Mouse (Mus musculus): ENCODE measurements around the gene Foxg1.

Foxg1 gene

GRCm38 (mm10) chr12:49382565-49383520, at the start of gene Foxg1:
Gene Foxg1, plus strand, starts transcription at chr12:49382660.
- DNase-seq: no peak

DNA sequence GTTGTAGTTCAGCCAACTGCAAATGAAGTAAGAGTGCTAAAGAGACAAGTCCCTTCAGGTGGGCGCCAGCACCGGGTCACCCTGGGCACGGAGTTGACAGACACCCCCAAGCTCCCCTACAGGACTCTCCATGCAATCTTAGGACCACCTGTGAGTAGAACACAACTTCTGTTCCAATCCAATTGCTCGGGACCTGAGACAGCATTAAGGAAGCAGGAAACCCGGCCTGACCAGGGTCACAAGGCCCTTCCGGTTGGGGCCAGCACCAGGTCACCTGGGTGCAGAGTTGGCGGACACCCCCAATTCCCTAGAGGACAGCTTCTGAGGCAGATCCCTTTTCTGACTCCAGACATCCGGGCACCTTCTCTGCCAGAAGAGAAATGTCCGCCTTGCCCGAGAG, 32.8 kb upstream of the Foxg1 start:
- DNase-seq: no peak

DNA sequence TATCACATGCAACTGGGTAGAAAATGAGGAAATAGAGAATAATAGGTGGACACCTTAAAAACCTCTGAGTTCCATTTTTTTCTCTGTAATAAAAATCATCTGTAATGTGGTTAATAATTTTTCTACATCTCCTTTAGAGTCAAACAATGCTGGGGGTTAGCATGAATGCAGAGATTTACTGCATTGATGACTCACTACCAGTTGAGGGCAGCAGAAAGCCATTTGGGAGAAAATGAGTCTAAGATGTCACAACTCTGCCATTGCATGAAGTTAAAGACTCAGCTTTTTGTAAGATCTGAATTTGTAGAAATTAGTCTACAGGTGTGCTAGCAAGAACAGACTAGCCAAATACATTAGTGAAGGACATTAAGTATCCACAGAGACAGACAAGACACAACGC, 13.5 kb upstream of the Foxg1 start:
- no peak for DNase-seq

- DNase-seq: no peak
These were observed 10.3 kb upstream of the Foxg1 start for GRCm38 (mm10) chr12:49372170-49372569.

DNA sequence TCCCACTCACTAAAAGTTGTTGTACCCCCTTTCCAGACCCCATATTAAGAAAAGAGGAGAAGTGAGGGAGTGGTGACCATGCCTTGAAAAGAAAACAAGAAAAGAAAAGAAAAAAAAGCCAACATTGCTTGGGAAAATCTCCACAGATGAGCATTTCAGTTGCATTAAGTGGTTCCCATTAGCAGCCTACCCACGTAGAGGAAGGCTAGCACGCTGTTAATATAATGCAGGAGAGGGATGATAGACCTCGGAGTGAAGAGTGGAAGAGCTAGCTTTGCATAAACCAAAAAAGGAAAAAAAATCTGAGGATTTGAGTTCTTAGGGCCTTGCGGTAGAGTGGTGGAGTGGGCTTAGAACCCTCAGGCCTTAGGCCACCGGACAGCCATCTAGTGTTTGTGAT, 9.3 kb upstream of the Foxg1 start:
- no peak for DNase-seq

- no peak for DNase-seq
These were observed 8.4 kb upstream of the Foxg1 start for GRCm38 (mm10) chr12:49373821-49374605.

GRCm38 (mm10) chr12:49374606-49374995, 7.9 kb upstream of the Foxg1 start:
- DNase-seq: no peak

DNA sequence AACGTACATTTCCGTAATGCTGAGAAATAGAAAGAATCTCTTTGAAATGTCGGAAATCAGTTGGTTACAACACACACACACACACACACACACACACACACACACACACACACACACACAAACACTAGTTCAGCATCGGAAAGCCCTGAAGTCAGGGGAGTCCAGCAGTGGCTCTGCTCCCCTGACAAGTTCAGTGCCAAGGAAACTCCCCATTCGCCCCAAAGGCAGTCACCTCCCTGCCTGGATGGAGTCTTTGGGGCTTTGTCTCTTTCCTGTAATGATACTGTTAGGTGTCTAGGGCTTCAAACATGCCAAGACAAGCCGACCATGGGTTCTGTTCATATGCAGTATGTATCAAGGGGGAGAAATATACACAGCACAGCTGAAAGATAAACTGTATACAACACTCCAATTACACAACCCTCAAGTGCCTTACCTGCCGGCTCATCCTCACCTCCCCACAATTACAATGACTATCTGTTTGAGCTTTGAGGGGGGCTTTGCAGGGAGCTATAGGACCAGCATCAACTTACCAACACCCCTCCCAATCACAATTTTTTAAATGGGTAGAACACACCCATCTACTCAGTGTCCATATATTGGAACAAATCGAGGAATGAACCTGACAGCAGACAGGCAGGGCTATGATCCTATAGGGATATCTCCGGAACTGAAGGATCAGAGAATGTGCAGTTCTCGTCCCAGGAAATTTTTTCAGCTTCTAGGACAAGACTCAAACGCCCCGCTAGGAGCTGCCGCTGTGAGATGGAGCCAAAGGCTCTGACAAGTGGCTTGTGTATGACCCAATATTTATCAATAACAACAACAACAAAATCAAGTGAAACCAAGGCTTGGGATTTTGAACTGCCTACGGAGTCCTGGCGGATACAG, 6.8 kb upstream of the Foxg1 start:
- no peak for DNase-seq

DNA sequence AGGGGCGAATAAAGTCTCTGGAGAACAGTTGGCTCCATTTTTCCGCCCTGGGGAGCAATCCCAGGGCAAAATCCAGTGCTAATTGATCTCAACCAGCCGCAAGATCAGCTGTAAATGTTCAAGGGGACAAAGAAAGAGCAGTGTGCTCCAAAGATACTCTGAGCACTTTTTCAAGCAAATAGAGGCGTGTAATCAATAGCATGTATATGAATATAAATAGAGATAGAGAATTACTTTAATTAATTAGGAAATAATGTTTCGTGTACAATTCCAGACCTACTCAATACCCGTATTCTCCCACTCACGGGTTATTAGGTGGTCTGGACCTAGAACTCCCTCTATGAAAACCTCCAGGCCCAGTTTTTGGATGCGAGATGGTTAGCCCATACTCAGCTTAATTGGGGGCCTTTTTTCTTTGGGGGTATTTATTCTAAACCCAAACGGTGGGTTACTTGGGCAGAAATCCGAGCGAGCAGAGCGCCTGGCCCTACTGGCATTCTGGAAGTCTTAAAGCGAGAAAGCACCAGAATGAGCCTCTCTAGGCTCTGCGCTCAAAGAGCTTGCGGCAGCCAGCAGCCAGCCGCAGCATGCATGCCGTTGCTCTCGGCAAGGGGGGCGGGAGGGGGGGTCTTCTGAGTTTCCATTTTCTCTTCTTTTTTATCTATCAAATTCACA, 6.0 kb upstream of the Foxg1 start:
- DNase-seq: no peak

DNA sequence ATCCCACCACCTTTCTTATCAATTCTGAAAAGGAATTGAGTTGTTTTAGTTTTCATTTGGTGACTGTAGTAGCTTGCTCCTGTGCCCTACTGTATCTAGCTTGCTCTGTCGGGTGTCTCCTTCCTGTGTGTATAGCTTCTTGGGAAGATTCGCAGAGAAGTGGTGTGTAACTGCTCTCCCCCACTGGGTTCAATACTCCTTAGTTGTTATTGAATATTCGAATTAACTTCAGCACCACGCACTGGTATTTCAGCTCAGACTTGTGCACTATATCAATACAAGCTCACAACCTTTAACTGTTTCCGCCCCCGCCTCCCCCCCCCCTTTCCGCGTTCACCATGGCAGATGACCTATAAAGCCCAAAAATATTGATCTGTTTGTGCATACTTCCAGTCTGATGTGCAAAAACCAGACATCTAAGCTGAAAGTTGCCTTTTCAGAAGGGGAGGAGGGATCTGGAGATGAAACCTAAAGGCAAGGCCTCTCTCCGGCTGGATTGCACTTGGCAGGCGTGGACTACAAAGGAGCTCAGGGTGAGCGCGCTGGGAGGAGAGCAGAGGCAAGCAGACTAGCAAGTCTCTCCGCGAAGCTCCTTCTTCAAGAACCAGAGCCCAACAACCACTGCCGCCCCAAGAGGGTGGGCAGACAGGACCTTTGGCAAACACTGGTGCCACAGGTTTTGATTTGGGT, 5.0 kb upstream of the Foxg1 start:
- no peak for DNase-seq

DNA sequence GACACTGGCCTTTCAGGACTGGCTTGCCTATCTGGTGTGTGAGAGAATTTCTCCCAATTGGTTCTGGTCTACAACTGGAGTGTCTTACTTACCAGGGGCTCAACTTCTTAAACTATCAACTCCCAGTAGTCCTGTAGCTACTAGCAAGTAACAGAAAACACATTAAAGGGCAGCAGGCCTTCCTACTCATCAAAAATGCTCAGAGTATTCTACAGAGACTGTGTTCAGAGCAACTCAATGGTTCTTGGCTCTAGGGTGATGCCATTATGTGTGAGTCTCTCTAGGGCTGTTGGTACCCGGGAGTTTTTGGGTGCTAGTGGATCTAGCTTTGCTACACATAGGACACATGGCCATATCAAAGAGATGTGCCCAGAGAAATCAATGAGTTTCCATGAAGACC, 3.5 kb upstream of the Foxg1 start:
- no peak for DNase-seq

DNA sequence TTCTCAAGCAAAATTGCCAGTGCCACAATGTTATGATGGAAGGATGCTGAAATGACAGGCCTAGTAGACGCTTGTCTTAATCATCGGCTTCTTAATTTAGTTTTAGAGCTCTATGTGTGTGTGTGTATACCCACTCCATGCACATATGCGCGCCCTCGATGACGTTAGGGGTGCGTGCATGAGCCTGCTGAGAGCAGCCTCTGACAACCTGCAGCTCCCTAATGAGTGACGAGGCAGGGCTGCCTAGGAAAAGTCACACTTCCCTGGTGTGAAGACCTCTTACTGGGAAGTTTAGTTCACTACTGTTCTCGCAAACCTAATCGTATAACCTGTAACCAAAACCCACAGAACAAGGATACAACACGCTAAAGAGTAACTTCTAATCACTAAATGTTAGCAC, 3.0 kb upstream of the Foxg1 start:
- DNase-seq: no peak

DNA sequence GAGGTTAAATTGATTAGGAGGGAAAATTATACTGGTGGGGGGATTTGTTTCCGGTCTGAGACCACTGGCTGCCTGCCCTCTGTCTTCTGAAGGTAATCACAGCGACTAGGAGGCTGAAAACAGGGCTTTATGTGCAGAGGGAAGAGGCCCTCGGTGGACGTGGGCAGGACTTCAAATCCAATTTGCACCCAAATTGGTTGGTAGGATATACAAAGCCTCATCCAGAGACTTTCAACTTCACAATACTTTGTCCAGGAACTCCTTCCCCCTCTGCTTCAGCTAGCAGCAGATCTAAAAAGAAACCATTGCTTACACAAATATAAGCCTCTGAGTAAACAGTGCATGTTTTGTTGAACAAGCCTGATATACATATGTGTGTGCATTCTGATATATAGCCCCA, 2.0 kb upstream of the Foxg1 start:
- no peak for DNase-seq

- DNase-seq: no peak
These were observed 1.4 kb upstream of the Foxg1 start for GRCm38 (mm10) chr12:49381031-49381525.

GRCm38 (mm10) chr12:49381721-49382365, 617 bp upstream of the Foxg1 start:
- no peak for DNase-seq

- no peak for DNase-seq
These were observed 1.2 kb downstream of the Foxg1 start for GRCm38 (mm10) chr12:49383521-49384133.

DNA sequence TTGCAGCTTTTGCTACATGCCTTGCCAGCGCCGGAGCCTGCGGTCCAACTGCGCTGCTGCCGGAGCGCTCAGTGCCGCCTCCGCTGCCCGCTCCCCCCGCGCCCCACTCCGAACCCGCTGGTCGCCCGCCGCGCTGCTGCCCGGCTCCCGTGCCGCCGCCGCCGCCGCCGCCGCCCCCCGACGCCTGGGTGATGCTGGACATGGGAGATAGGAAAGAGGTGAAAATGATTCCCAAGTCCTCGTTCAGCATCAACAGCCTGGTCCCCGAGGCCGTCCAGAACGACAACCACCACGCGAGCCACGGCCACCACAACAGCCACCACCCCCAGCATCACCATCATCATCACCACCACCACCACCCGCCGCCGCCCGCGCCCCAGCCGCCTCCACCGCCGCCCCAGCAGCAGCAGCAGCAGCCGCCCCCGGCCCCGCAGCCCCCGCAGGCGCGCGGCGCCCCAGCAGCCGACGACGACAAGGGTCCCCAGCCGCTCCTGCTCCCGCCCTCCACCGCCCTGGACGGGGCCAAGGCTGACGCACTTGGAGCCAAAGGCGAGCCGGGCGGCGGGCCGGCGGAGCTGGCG, 1.9 kb downstream of the Foxg1 start:
- DNase-seq: no peak

DNA sequence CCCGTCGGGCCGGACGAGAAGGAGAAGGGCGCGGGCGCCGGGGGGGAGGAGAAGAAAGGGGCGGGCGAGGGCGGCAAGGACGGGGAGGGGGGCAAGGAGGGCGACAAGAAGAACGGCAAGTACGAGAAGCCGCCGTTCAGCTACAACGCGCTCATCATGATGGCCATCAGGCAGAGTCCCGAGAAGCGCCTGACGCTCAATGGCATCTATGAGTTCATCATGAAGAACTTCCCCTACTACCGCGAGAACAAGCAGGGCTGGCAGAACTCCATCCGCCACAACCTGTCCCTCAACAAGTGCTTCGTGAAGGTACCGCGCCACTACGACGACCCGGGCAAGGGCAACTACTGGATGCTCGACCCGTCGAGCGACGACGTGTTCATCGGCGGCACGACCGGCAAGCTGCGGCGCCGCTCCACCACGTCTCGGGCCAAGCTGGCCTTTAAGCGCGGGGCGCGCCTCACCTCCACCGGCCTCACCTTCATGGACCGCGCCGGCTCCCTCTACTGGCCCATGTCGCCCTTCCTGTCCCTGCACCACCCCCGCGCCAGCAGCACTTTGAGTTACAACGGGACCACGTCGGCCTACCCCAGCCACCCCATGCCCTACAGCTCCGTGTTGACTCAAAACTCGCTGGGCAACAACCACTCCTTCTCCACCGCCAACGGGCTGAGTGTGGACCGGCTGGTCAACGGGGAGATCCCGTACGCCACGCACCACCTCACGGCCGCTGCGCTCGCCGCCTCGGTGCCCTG, 2.6 kb downstream of the Foxg1 start, which contains the start of gene Gm43517:
Gene Gm43517, plus strand, starts transcription at position 299 of the 755 bp plus-strand sequence.
- DNase-seq: no peak

GRCm38 (mm10) chr12:49385631-49385990, 3.2 kb downstream of the Foxg1 start:
- DNase-seq: no peak
